Mouse (Mus musculus) kidney, embryonic 14.5 days (tissue): ENCODE results near the gene Tmem184a. TPM values are rescaled to one million over a fixed set of nuclear protein-coding genes. Genes with fewer than 3 reads are reported as not detected.

Source experiments
- ATAC-seq: fragments of 200-750 bp; cut with Nextera tagmentation; 2 replicates; pipeline ENCODE4 v1.8.0; 2017; ENCODE audit warnings: moderate number of reproducible peaks, mild to moderate bottlenecking, moderate TSS enrichment, moderate library complexity; ENCODE audit not compliant: low FRiP score, low TSS enrichment
- H3K27ac ChIP-seq: fragments of 300-500 bp; sonication (generic); 2 replicates; pipeline ENCODE4 v1.5.1; 2014; ENCODE audit warnings: low read depth, mild to moderate bottlenecking, low read length, moderate library complexity, mixed read lengths
- H3K27me3 ChIP-seq: fragments of 300-500 bp; sonication (generic); 2 replicates; pipeline ENCODE4 v1.6.1; 2014; ENCODE audit warnings: mild to moderate bottlenecking, low read length; ENCODE audit not compliant: control insufficient read depth, insufficient read depth
- H3K36me3 ChIP-seq: fragments of 300-500 bp; sonication (generic); 2 replicates; pipeline ENCODE4 v1.6.1; 2014; ENCODE audit warnings: low read length, mixed read lengths; ENCODE audit not compliant: control insufficient read depth, insufficient read depth
- H3K4me1 ChIP-seq: fragments of 300-500 bp; sonication (generic); 2 replicates; pipeline ENCODE4 v1.6.1; 2014; ENCODE audit warnings: low read length, mixed read lengths; ENCODE audit not compliant: control insufficient read depth, insufficient read depth
- H3K4me2 ChIP-seq: fragments of 300-500 bp; sonication (generic); replicated peaks from 2 replicates; pipeline ENCODE4 v1.6.1; 2014; ENCODE audit warnings: low read depth, mild to moderate bottlenecking, low read length
- H3K4me3 ChIP-seq: fragments of 300-500 bp; sonication (generic); 2 replicates; pipeline ENCODE4 v1.5.1; 2014; ENCODE audit warnings: mild to moderate bottlenecking, low read length
- H3K9ac ChIP-seq: fragments of 300-500 bp; sonication (generic); 2 replicates; pipeline ENCODE4 v1.6.1; 2014; ENCODE audit warnings: low read depth, mild to moderate bottlenecking, low read length, moderate library complexity
- H3K9me3 ChIP-seq: fragments of 300-500 bp; sonication (generic); 2 replicates; pipeline ENCODE4 v1.6.1; 2016; ENCODE audit warnings: low read length; ENCODE audit not compliant: control insufficient read depth
- WGBS: fragments of 180-500 bp; shearing (Covaris S2); extraction: QIAGEN DNeasy Blood & Tissue Kit; methylation state at CpG from one replicate; pipeline ENCODE4 v1.1.7; 2014; 5-methylcytosine and 5-hydroxymethylcytosine counted together
- polyA plus RNA-seq: library from polyadenylated mRNA; unstranded; fragments of >200 nt; fragmentation: Nextera tagmentation; extraction: Ambion mirVana; gene quantifications from 2 replicates; pipeline ENCODE4 v1.2.1, GENCODE M21; 2014

The Tmem184a gene
- polyA plus RNA-seq, 1 experiment from 2014 or later = 4.9 TPM

DNA sequence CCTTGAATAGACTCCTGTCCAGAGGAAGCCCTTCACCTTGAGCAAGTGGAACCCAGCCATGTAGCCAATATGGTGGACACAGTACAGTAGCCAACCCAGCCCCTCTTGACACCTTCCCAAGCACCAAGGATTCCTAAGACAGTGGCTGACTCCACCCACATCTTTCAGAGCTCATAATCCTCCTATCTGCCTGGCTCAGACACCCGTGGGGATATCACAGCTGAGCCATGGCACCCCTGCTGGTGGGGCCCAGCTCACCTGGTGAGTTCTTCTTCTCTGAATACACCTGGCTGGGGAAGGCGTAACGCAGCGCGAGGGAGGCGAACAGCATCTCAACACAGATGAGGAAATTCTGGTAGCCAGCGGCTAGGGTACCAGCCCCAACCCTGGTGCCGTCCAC is 13.8 kb downstream of the Tmem184a start:
- Histone ChIP-seq H3K4me3 (no peak overlapping the region), H3K4me2 (no peak overlapping the region), H3K36me3 (peaks cover 7% of the 10 kb centered on the region; the same call in 1 of the 2 replicates), H3K9ac (no peak overlapping the region), H3K4me1 (peaks cover 4% of the 10 kb centered on the region; the same call in 1 of the 2 replicates), H3K27ac (no peak overlapping the region), H3K9me3 (no peaks in the 10 kb centered on the region), H3K27me3 (no peaks in the 10 kb centered on the region)
- ATAC-seq = no peak
- WGBS = 89% methylated on average over 8 of the region's 8 CpGs

GRCm38 (mm10) chr5:139804573-139805111 is 15.1 kb downstream of the Tmem184a start:
- H3K36me3 ChIP-seq = peaks cover 18% of the 10 kb centered on the region; the same call in 1 of the 2 replicates
- no peak for ATAC-seq

GRCm38 (mm10) chr5:139804107-139804551 is 15.6 kb downstream of the Tmem184a start:
- H3K9ac ChIP-seq = no peak overlapping the region
- peaks cover 18% of the 10 kb centered on the region; the same call in 1 of the 2 replicates for H3K36me3 ChIP-seq
- peak; percentile 56; the same call in 1 of the 2 replicates for ATAC-seq
- peaks cover 4% of the 10 kb centered on the region; the same call in 1 of the 2 replicates for H3K4me1 ChIP-seq
- no peak overlapping the region for H3K27ac ChIP-seq
- H3K9me3 ChIP-seq = no peaks in the 10 kb centered on the region
- no peak overlapping the region for H3K4me3 ChIP-seq
- WGBS = 14% methylated on average over 6 of the region's 6 CpGs
- no peak overlapping the region for H3K4me2 ChIP-seq
- H3K27me3 ChIP-seq = no peaks in the 10 kb centered on the region

More at GRCm38 (mm10) chr5:139804573-139805111, 15.1 kb downstream of the Tmem184a start:
- 91% methylated on average over 11 of the region's 11 CpGs for WGBS
- Histone ChIP-seq H3K27ac (no peak overlapping the region), H3K4me1 (peaks cover 4% of the 10 kb centered on the region; the same call in 1 of the 2 replicates), H3K9ac (no peak overlapping the region), H3K9me3 (no peaks in the 10 kb centered on the region), H3K4me2 (no peak overlapping the region), H3K4me3 (no peak overlapping the region), H3K27me3 (no peaks in the 10 kb centered on the region)

- peaks cover 4% of the 10 kb centered on the region; the same call in 1 of the 2 replicates for H3K4me1 ChIP-seq
- 14% methylated on average over 12 of the region's 12 CpGs for WGBS
- no peak overlapping the region for H3K4me3 ChIP-seq
- H3K9ac ChIP-seq = no peak overlapping the region
- H3K4me2 ChIP-seq = peak overlapping the region; percentile 17
- H3K9me3 ChIP-seq = no peaks in the 10 kb centered on the region
- peak; percentile 59 for ATAC-seq
- H3K27ac ChIP-seq = no peak overlapping the region
- H3K36me3 ChIP-seq = peaks cover 18% of the 10 kb centered on the region; the same call in 1 of the 2 replicates
- no peaks in the 10 kb centered on the region for H3K27me3 ChIP-seq
Measured at GRCm38 (mm10) chr5:139803601-139804102, 16.1 kb downstream of the Tmem184a start.

- WGBS = 72% methylated on average over 8 of the region's 8 CpGs
- H3K9me3 ChIP-seq = no peaks in the 10 kb centered on the region
- peak overlapping the region; percentile 17; the same call in 1 of the 2 replicates for H3K4me2 ChIP-seq
- H3K9ac ChIP-seq = no peak overlapping the region
- H3K36me3 ChIP-seq = peaks cover 18% of the 10 kb centered on the region; the same call in 1 of the 2 replicates
- no peak for ATAC-seq
- no peak overlapping the region for H3K4me3 ChIP-seq
- peaks cover 9% of the 10 kb centered on the region for H3K4me1 ChIP-seq
- H3K27me3 ChIP-seq = no peaks in the 10 kb centered on the region
- no peak overlapping the region for H3K27ac ChIP-seq
Measured at GRCm38 (mm10) chr5:139803165-139803564, 16.6 kb downstream of the Tmem184a start.

DNA sequence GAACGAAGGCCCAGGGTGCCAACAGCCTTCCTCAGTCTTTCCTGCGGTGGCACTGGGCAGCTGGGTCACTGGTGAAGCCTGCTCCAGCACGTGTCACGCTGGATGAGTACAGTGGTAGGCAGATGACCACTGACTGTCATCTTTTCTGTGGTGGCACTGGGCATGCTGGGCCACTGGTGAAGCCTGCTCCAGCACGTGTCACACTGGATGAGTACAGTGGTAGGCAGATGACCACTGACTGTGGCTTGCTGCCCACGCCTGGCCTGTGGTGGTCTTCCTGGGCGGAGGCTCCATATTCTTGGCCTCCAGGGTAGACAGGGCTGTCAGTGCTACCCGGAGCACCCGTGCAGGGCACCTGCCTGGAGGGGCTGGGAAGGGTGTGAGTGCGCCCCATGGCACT is 17.8 kb downstream of the Tmem184a start:
- Histone ChIP-seq H3K4me2 (no peak overlapping the region), H3K9ac (no peak overlapping the region), H3K27me3 (no peaks in the 10 kb centered on the region), H3K9me3 (no peaks in the 10 kb centered on the region), H3K4me1 (peaks cover 22% of the 10 kb centered on the region), H3K27ac (no peak overlapping the region), H3K4me3 (no peak overlapping the region), H3K36me3 (peaks cover 18% of the 10 kb centered on the region; the same call in 1 of the 2 replicates)
- 92% methylated on average over 10 of the region's 10 CpGs for WGBS
- no peak for ATAC-seq

- no peak overlapping the region for H3K4me3 ChIP-seq
- WGBS = 92% methylated on average over 8 of the region's 8 CpGs
- no peak overlapping the region for H3K27ac ChIP-seq
- ATAC-seq = no peak
- peaks cover 28% of the 10 kb centered on the region for H3K4me1 ChIP-seq
- peaks cover 18% of the 10 kb centered on the region; the same call in 1 of the 2 replicates for H3K36me3 ChIP-seq
- H3K9ac ChIP-seq = no peak overlapping the region
- H3K9me3 ChIP-seq = no peaks in the 10 kb centered on the region
- no peaks in the 10 kb centered on the region for H3K27me3 ChIP-seq
- no peak overlapping the region for H3K4me2 ChIP-seq
Measured at GRCm38 (mm10) chr5:139801231-139801630, 18.5 kb downstream of the Tmem184a start.

- Histone ChIP-seq H3K4me1 (peaks cover 32% of the 10 kb centered on the region), H3K9ac (no peak overlapping the region), H3K4me3 (no peak overlapping the region), H3K36me3 (peaks cover 18% of the 10 kb centered on the region; the same call in 1 of the 2 replicates), H3K27me3 (no peaks in the 10 kb centered on the region), H3K9me3 (no peaks in the 10 kb centered on the region), H3K27ac (no peak overlapping the region), H3K4me2 (no peak overlapping the region)
- 91% methylated on average over 33 of the region's 33 CpGs for WGBS
- no peak for ATAC-seq
Measured at GRCm38 (mm10) chr5:139799801-139800590, 19.7 kb downstream of the Tmem184a start.
